Mouse (Mus musculus) cerebellum, adult 9-11 months (tissue): ENCODE results near the gene Sipa1l1.

Experiments
- DNase-seq: peaks from one replicate; pipeline ENCODE4 v3.0.0; 2022

Sipa1l1 gene

DNA sequence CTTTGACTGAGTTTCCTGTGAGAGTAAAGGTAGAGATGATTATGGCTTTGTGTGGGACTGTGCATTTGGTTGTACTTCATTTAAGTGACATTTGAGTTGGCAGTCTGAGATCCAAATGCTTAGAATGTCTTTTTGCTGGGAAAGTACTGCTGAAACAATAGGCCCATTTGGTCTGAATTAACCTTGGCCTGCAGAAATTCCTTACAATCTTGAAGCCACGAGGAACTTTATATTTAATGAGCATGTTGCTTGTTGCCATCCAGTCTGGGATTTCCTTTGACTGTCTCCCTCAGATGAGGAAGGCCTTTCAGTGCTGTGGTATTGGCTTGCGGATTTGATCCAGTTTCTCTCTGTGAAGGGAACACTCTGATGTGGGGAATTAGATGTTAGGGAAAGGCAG, 43.9 kb downstream of the Sipa1l1 start:
- DNase-seq: no peak

DNA sequence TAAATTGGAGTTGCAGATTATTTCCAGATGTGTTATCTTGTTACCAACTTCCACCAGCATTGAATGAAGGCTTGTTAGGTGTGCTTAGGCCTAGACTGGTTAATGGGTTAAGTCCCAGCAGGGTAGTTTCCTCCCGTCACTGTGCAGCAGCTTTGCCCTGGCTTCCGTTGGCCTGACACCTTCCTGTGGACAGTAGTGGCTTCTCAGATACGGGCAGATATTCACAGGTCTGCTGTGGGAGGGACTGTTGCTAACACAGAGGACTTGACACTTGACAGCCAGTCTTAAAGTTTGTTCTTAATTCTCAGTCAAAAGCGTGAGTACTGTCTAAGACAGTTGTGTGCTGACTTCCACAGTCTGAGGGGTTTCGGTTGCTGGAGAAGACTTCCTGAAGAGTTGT, 45.8 kb downstream of the Sipa1l1 start:
- no peak for DNase-seq

DNA sequence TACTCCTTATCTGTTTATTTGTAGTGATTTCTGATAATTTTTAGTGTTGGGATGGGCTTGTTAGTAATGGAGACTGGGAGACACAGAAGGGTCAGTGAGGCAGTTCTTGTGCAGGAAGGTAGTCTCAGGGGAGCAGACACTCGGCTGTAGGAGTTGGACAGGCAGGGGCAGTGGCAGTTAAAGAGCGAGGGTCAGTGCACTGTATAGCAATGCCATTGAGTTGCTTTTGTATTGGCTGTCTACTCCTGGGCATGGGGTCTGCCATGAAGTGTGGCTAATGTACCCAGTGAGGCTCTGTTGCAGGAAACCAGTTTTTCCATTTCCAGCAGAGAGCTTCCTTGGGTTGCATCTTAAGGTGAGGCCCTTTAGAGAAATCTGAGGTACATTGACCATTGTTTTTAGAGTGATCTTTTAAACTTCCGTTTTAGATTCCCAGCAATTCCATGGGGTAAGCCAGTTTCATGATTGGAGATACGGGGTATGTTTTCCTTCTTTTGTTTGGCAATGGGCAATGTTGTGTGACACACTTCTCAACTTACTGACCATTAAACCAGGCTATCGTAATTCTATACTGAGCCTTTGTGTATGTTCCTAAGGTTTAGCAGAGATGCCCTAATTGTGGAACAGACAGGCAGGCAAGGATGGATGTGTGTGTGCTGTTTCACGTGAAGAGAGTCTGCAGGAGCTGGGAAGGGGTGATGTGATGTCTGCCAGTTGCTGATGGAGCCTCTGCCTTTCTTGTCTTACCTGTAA, 47.9 kb downstream of the Sipa1l1 start:
- no peak for DNase-seq

DNA sequence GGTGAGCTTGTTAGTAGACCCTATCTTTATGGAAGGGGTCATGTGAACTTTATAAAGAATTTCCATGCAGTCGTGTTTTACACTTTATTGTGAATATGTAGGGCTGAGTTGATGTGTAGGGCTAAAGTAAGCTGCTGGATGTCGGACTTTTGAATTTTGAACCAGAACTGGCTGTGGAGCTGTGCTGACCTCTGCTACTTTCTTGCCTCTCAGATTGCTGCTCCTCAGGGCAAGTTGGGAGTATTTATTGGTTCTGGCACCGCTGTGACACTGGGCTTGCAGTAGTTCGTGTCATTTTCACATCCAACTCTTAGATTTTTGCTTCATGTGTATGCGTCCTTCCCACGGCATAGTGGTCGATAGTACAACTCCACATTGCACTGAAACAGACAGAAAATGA, 49.1 kb downstream of the Sipa1l1 start:
- no peak for DNase-seq

DNA sequence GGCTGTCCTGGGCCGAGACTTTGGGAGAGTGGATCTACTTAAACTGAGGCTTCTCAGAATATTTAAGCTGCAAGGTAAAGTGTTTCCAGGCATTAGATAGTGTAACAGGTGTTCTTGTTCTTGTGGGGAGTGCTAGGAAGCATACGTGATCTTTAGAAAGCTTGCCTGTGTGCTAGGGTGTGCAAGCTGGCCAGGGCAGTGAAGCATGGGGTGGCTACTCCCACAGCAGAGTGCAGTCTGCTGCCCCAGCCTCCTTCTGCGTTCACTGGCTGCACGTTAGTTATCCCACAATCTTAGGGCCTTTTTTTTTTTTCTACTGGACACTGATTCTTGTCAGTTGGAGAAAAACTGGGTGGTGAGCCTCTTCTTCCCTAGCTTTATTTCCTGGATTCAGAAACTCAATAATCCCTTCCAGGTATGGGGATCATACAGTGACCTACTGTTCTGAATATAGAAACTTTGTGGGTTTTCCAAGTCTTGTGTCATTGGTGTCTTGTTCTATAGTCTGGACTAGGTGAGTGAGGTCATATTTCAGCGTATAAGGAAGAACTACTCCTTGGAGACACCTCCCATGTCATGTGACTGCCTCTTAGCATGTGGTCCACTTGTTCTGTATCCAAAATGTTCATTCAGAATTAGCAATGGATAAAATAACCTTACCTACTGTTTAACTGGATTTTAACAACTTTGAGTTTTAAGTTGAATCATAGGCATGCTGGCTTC, 51.4 kb downstream of the Sipa1l1 start:
- no peak for DNase-seq

DNA sequence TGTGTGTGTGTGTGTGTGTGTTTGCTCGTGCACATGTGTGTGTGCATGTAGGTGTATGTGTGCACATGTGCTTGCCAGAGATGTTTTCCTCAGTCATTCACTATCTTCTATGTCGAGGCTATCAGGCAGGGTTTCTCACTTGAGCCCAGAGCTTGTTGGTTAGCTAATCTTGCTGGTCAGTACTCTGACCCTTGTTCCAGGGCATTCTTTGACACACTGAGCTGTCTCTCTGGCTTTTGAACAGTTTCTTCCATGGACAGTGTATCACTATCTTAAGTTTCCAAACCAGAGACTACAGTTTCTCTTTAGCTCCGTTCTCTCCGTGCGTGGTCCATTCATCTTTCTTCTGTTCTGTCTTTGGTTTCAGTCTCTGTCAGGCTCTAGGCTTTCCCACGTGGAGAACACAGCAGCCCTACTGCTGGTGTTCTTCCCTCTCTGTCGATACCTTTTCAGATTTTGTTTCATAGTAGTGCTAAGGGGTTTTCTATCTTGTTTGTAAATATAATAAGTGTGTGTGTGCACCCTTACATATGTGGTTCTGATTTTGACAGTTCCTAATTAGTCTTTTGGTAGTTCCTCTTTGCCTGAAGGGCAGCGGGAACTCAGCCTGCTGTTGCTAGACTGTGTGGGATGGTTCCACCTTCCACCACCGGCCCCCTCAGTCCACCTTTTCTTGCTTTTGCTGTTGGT, 54.2 kb downstream of the Sipa1l1 start:
- no peak for DNase-seq

DNA sequence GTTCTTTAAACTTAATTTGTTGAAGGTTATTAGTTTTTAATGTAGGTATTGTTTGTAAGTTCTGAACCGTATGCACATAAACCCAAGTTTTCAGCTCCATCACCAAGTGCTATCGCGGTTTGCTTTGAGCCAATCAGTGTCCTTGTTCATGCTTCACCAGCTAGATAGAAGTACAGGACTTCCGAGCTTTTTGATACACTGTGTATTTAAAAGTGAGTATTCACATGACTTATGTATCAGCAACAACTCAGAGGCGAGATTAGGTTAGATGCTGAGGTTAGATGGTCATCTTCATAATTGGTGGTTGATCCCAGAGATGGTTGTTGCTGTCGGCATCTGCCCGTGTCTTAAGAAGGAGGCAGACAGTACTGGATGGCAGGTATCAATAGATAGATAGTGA, 55.7 kb downstream of the Sipa1l1 start:
- no peak for DNase-seq

DNA sequence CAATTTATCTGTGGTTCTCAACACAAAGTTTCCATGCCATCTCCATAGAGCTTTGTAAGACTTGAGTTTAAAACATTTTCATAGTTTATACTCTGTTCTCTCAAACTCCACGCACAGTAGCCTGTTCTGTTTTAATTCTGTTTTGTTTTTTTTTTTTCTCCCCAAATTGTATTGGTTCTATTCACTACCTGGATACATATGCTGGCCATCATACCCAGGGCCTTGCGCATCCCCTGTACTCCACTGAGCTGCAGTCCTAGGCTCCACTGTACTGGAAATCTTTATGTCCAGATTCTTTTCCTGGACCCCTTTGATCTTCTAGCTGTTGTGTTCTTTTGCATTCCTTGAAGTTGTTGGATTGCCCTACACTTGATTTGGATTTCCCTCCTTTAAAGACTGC, 56.2 kb downstream of the Sipa1l1 start:
- no peak for DNase-seq

DNA sequence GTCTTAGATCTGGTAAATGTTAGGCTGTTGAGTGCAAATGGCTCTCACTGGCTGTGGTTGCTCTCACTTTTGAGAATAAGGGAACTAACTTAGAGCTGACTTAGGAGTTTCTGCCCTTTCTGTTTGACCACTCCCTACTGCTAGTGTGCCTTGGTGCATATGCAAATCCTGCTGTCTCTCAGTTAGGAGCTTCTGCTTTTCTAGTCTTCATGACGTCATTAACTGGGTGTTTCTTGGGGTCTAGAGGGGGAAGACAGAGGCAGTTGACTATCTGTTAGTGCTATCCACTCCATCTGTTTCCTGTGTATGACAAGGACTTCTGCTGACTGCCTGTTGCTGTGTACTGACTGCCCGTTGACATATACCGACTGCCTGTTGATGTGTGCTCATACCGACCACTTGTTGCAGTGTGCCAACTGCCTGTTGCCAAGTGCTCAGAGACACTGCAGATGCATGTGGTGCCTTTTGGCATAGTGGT, 56.7 kb downstream of the Sipa1l1 start:
- no peak for DNase-seq

DNA sequence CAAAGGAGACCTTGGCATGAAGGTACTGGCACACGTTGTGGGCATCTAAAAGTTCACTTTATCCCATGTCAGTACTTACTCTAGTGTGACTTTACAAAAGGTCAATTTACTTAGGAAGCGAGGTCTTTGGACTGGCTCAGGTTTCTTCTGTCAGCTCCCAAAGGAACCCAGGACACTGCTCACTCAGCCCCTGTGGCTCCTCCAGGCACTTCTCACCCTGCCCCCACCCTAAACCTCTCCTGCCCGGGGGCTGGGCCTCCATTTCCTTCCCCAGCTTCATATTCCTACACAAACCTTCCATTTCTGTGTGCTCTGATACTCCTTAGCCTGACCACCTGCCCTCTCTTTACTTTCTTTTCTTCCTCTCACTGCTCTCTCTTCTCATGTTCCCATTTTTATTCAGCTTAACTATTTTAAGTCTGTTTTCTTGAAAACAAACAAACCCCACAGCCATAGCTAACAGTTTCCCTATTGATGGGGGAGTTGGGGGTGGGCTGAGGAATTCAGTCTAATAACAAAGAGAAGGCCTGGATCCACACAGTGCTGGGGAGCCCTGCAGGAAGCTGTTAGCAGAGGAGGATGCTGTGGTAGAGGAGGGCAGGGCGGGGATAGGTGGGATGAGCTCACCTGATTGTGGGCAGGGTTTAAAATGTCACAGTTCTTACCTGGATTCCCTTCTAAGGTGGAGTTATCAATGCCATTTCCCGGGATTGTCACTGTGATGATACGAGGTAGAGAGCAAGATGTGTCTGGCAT, 57.4 kb downstream of the Sipa1l1 start:
- DNase-seq: no peak

DNA sequence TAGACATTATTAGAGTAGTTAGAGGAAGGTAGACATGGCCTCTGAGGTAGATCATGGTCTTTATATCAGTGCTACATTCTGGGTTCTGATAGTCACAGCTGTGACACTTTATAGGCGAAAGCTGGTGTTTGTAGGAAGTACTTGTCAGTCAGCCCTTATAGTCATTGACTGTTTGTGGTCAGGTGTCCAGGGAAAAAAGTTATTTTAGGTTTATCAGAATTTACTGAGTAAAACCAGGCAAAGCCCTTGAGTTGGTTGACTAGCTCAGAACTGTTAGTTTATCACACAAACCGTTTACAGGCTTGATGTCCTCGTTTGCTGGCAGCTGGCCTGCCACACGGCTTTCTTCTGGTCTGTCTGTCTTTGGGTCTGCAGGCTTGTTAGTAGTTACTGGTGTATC, 61.0 kb downstream of the Sipa1l1 start:
- no peak for DNase-seq

DNA sequence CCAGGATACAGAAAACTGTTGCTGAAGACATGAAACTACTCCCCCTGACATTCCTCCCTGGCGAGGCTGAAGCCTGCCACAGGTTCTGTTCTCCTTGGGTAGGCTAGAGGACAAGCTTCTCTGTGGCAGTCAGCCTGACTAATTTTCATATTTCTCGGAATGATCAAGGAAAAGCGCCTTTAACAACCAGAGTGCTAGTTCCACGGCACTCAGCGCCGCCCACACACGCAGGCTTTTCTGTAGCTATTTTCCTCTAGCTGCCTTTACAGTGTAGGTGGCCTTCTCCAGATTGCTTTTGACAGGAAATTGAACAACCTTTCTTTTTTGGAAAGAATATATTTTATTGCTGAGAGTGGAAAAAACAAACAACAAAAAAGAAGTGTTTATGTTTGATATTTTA, 62.1 kb downstream of the Sipa1l1 start:
- no peak for DNase-seq

DNA sequence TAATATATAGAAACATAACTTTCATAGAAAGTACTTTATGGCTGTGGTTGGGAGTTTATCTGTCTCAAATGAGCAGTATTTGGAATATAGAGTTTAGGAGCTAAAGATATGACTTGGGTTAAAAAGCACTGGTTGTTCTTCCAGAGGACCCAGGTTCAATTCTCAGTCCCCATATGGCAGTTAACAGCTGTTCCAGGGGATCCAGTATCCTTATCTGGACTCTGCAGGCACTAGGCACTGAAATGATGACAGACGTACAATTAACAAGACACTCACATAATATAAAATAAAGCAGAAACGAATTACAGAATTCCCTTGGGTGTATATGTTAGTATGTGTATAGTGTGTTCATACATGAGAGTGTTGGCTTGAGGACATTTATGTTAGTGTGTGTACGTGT, 64.1 kb downstream of the Sipa1l1 start:
- no peak for DNase-seq

DNA sequence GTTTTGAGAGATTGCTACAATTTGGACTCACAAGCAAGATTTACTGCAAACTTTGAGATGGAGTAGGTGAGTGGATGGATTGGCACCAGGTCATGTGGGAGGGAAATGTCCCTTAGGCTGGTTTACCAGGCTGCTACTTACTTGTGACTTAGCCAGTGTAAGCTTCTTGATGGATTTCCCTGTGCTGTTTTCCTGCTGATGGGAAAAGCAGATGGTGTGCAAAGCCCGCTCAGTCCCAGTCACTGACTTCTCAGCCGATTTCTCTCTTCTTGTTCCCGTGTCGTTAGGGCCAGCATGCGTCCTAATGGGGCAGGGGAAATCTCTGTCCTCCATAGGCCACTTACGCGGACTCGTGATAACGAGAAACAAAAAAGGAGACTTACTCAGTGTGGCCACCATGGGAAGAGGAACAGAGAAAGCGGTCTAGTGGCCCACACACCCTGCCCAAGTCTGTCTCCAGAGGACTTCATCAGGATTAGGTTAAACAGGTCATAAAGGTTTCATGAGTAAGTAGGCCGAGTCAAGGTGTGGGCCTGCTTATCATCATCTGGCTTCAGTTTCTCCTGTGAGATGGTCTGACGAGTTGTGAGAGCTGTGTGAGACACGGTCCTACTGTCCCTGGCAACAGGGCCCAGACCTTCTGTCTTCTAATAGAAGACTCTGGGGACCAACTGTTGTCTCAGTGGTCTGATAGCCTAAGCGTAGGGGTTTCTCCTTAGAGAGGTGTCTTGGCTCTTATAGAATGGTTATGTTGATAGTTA, 65.5 kb downstream of the Sipa1l1 start:
- DNase-seq: no peak

DNA sequence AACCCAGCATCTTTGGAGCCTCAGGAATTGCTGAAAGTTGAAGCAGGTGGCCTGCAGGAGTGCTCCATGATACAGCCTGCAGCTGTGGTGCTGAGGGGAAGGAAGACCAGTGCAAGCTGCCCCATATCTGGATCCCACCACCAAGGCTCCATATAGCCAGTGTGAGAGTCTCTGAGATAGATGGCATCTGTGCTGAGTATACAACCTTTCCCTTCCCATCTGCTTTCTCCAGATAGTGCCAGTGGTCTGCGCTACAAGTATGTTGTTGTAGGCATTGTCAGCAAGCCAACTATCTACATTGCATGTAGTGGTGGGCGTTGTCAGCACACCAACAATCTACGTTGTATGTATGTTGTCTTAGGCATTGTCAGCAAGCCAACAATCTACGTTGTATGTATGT, 68.0 kb downstream of the Sipa1l1 start:
- DNase-seq: no peak

DNA sequence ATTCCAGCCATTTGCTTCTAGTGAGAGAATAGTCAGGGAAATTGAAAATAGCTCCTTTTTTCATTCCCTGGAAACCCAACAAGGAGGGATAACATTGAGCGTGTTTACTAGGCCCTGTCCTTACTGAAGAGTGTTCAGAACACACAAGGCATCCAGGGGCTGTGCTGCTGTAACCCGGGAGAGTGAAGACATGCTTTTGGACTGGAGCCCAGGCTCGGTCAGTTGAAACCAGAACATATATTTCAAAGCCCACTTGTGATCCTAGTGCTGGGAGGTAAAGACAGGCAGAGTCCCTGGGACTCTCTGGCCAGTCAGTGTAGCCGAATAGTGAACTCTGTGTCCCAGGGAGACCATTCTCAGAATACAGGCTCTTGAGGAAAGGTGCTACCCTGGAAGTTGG, 68.8 kb downstream of the Sipa1l1 start:
- DNase-seq: no peak

DNA sequence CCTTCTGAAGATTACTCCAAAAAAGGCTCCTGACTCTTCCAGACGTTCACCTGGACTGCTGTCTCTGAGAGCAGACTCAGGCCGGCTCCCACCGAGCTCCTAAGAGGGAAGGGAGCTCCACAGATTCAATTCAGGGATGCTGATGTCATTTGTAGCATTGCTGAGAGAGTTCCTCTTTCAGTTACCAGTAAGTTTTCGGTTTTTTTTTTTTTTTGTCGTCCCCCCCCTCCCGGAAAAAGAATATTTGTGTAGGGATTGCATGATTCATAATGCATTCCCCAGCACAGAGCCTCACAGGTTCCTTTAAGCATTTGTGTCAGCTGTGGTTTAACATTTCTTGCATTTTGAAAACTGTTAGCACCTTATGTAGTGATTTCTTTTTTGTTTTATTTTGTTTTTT, 71.6 kb downstream of the Sipa1l1 start:
- no peak for DNase-seq

DNA sequence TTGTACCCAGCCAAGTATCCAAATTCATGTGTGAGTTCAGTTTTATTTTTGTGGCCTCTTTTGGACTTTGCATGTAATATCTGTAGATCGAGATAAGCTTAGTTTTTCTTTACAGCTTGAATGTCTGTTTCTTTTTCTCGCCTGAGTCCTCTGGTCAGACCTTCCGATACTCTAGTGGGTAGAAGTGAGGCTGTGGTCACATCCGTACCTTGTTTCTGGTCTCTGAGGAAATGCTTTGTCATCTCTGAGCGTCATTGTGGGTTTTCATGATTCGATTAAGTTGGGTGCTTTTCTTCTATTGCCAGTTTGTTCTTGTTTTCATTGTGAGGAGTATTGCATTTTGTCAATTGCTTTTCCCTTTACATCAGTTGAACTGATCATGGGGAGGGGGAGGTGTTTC, 76.1 kb downstream of the Sipa1l1 start:
- no peak for DNase-seq

DNA sequence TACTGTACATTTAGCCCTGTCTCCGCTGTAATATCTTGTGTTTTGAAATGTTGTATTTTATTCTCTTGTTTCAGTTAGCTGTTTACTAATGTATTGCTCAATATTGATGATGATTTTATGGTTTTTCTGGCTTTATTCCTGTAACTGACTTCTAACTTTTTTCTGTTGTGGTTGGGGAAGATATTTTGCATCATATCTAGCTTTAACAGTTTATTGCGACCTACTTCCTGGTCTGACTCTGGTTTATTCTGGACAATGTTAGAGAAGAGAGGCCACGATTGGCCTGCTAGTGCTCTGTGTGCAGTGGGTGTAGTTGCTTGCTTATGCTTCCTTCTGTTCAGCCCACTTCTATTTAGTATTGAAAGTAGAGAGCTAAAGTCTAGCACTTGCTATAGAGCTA, 77.3 kb downstream of the Sipa1l1 start:
- DNase-seq: no peak

DNA sequence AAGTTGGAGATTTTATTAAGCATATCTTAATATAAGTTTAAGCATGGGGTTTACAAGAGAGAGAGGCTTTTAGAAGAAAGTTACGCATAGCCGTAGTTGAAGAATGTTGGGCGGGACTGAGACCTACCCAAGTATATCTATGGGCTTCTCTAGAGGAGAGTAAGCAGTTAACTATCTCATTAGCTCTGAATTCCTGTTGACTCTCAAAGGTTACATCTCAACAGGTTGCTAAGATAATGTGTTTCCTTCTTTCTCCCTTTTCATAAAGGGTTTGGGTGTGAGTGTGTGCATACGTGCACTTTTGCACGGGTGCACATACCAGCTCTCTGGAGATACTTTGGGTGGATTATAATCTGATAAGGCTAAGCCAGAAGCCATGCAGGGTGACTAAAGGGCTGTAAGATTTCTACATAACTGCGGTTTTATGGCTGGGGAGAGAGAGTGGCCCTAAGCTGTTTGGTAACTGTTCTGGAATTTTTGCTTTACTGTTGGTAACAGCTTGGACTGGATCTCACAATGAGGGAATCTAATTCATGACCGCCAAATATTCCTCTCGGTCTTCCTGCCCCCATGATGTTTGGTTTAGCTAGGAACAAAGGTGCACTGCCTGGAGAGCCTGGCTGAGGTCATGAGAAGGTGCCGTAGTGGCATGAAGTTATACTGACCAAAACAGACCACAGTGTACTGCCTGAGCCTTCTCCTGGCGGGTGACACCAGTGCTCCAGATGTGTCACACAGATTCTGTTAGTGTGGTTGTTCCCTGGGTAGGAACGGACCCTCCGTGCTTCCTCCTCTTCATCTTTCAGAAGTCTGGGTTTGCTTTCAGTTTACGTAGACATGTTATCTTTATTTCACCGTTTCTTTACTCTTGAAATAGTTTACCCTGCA, 78.5 kb downstream of the Sipa1l1 start:
- DNase-seq: no peak

DNA sequence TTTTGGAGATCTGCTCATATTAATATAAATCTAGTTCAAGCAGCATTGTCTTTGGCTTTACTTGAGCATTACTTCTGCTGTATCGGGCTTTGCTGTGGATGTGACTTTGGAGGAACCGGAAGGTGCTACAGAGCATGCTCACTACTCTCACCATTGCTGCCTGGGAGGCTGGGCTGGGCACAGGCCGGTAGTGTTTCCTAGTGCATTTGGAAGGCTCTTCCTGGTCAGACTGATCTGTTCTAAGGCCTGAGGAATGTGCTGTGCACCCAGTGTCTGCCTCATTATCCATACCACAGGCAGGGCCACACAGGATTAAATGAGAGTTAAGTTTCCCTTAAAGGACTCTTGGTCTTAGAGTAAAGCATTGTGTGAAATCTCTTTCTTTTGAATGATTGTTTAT, 79.4 kb downstream of the Sipa1l1 start:
- DNase-seq: no peak
